Mouse (Mus musculus) cerebellum, postnatal 36 days (tissue): ENCODE measurements around the gene Slc13a1.
A peak's percentile ranks its signal among the peaks of the same experiment; 100 is the strongest.

Experiments used
- DNase-seq, 2 experiments: peaks; one replicate each; pipeline ENCODE4 v3.0.0; 2021 to 2022; ENCODE audit warnings: mixed read lengths in 2 of 2

The Slc13a1 gene

DNA sequence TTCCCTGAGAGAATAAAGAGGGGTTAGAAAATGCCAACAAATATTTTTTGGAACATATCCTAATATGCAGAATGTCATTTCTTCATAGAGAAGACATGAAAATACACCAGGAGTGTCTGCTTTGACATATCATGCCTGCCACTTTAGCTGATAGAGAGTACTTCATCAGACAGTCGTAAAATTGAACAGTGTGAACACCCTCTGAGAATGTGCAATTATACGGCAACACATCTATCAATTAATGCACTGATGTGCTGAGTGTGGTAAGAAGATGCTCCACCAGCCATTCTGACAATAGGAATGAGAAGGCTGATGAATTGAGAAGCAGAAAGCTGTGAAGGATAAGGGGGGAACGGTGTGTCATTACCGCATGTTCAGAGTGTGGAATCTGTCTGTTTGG lies 95.1 kb downstream of the Slc13a1 start:
- no peak for DNase-seq

DNA sequence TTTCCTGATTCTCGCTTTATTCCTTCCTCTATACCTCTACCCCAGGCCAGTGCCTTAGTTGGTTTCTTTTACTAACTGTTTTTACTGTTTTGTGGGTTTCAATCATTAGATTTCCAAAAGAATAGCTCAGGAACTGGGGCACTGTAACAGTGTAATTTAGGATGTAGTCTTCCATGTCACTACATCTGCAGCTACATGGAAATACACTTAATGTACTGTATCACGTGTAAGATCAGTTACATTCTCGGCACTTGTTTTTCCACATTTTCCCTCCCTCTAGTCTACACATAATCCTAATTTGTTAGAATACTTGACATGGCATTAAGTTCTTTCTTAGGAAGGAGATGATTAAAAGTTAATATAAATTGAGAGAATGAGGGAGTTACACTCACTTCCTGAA lies 108.1 kb downstream of the Slc13a1 start:
- no peak for DNase-seq

DNA sequence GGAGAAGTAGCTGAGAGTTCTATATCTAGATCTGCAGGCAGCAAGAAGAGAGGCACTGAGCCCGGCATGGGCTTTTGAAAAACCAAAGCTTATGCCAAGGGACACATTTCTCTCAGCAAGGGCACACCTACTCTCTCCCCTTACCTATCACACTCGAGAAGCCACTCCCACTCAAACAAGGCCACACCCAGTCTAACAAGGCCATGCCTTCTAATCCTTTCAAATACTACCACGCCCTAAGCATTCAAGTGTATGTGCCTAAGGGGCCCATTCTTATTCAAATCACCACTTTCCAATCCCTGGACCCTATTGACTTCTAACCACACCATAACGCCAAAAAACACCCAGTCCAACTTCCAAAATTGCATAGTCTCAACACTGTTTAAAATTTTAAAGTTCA lies 112.8 kb downstream of the Slc13a1 start:
- DNase-seq = no peak

DNA sequence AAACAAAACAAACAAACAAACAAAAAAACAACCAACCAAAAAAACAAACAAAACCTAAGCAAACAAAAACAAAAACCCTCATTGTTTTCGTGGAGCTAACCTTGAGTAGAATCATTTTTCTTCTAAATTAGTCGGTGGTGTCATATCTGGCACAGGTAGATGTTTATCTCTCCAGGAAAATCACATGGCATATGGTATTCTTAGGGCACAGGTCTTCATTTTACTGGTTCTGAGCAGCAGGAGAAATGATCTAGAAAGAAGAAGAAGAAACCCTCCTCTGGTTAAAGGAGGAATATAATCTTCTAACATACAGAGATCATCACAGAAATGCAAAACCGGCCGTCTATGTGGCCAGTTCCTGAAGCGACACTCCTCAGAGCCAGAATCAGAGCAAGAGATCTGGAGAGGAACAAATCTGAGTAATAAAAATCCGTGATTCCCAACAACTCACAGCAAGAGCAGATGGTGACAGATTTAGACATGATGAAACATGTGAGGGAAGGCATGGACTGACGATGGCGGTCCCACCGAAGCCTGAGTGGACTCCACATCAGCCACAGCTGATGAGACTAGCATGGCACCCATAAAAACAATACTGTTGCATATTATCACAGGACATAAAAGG lies 113.7 kb downstream of the Slc13a1 start:
- peak in 1 of 2 experiments; percentile 40 for DNase-seq

DNA sequence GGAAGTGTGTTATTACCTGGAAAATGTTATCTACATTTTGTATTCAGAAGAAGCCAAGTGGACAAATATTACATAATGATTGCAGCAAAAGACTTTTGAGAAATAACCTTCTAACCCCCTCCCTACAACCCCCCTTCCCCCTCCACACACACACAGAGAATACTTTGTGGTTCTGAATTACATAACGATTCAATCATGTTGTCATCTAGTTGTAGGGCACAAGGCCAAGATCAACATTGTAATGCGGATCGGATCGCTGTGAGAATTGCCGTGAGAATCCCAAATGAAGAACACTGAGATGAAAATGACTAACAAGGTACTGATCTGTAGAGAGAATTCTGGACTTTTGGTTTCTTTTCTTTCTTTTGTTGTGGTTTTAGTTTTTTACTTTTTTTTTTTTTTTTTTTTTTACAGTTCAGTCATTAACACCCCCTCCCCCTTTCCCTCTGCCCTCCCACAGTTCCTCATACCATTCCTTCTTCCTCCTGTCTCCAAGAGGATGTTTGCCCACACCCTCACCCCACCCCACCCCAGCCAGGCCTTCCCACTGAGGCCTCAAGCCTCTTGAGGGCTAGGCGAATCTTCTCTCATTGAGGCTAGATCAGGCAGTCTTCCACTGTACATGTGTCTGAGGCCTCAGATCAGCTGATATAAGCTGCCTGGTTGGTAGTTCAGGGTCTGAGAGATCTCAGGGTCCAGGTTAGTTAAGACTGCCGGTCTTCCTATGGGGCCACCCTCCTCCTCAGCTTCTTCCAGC lies 120.7 kb downstream of the Slc13a1 start:
- no peak for DNase-seq

DNA sequence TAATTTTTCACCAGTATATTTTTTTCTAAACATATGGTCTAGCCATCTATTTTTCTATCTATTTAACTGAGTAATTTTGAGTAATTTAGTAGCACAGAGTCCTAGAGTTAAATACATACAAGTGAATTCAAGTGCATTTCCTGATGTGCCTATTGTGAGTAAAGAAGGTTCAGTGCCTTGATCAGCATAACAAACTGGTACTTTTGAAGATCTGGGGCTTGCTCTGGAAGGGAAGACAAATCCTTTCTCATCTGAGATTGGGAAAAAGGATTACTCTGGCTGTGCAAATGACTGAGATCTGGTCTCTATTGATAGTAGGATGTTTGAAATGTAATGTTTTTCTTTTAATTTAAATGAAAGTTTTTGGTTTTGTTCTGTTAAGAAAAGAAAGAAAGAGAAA lies 124.4 kb downstream of the Slc13a1 start:
- DNase-seq = no peak
